In the genomic region with DNA sequence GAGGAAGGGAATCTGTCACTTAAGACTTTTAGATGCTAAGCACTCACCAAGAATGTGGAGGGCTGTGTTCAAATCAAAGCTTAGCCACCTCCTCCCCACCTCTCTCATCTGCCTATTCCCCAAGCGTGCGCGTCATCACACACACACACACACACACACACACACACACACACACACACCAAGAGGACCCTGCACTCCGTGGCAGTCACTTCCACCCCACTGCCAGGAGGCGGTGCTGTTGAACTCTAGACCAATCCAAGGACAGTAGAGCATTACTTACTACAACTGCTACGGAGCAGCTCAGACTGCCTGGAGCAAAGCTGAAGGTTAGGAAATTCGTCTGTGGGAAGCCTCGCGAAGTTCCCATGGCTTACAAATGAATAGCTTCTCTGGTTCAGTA, we compare ENCODE assay signal across 8 mouse cellular contexts. TPM values are rescaled to one million over a fixed set of nuclear protein-coding genes. Genes with fewer than 3 reads are reported as not detected.
DNase-seq lines count a peak whose midpoint lies in the region; ATAC-seq and TF ChIP-seq lines count a peak whose summit lies in the region.

No protein-coding gene starts in this region.

- H3K4me1 ChIP-seq in brown adipose tissue, adult 24 weeks (ENCODE audit: control insufficient read depth, insufficient read depth, insufficient read length, low read length): no peaks in the 10 kb centered on the region
- peaks cover 6% of the 10 kb centered on the region for H3K4me1 ChIP-seq in lung, postnatal 0 days (ENCODE audit: insufficient read depth, low read depth, low read length)
- peaks cover 16% of the 10 kb centered on the region for H3K4me1 ChIP-seq in olfactory bulb, adult 2 months (ENCODE audit: control insufficient read depth, insufficient read depth, low read length)
- H3K4me1 ChIP-seq in thymus, adult 2 months (replicated peaks; ENCODE audit: control insufficient read depth, insufficient read depth, low read length): peaks cover 3% of the 10 kb centered on the region

- H3K9me3 ChIP-seq in lung, postnatal 0 days (ENCODE audit: low read length): no peaks in the 10 kb centered on the region

- H3K27ac ChIP-seq in brown adipose tissue, adult 24 weeks (replicated peaks; ENCODE audit: low read depth, low read length): no peak overlapping the region
- peak overlapping the region; percentile 86; the same call in 1 of the 2 replicates for H3K27ac ChIP-seq in lung, postnatal 0 days (ENCODE audit: low read length)
- no peak overlapping the region for H3K27ac ChIP-seq in olfactory bulb, adult 2 months (ENCODE audit: insufficient read depth, low read depth, low read length)
- no peak overlapping the region for H3K27ac ChIP-seq in thymus, adult 2 months (ENCODE audit: control insufficient read depth, insufficient read depth, low read length)

- H3K9ac ChIP-seq in lung, postnatal 0 days (replicated peaks; ENCODE audit: low read depth): no peak overlapping the region

- H3K4me3 ChIP-seq in brown adipose tissue, adult 24 weeks (ENCODE audit: insufficient read depth, low read depth, low read length): peak overlapping the region; percentile 22
- no peak overlapping the region for H3K4me3 ChIP-seq in lung, postnatal 0 days (ENCODE audit: low read depth, low read length)
- no peak overlapping the region for H3K4me3 ChIP-seq in olfactory bulb, adult 2 months (ENCODE audit: insufficient read depth, low read depth, low read length)
- H3K4me3 ChIP-seq in thymus, adult 2 months (ENCODE audit: control insufficient read depth, insufficient read depth, low read length): no peak overlapping the region

- H3K27me3 ChIP-seq in lung, postnatal 0 days (replicated peaks; ENCODE audit: insufficient read depth, low read length): no peaks in the 10 kb centered on the region
- H3K27me3 ChIP-seq in thymus, adult 2 months (ENCODE audit: control insufficient read depth, insufficient read depth, low read length): no peaks in the 10 kb centered on the region; the same call in 1 of the 2 replicates

- H3K4me2 ChIP-seq in lung, postnatal 0 days (replicated peaks; ENCODE audit: low read depth, low read length): peak overlapping the region; percentile 82; the same call in 1 of the 2 replicates

- TF ChIP-seq CTCF in lung, postnatal 0 days (IDR thresholded peaks at IDR 0.05): peak; percentile 99
- TF ChIP-seq CTCF in olfactory bulb, adult 2 months (IDR thresholded peaks at IDR 0.05; ENCODE audit: insufficient read depth, low read depth, low read length): peak; percentile 34; the same call in 1 of the 2 replicates
- no peak for TF ChIP-seq CTCF in thymus, adult 2 months (IDR thresholded peaks at IDR 0.05; ENCODE audit: borderline replicate concordance, control insufficient read depth, extremely low read depth, insufficient read depth, low read length, poor library complexity)

- WGBS in lung, postnatal 0 days: 13% methylated on average over 9 of the region's 9 CpGs
- WGBS in olfactory bulb, adult 2 months: 7% methylated on average over 9 of the region's 9 CpGs
- WGBS in thymus, adult 2 months: 4% methylated on average over 9 of the region's 9 CpGs

- ATAC-seq in lung, postnatal 0 days: peak; percentile 72

- no peak for TF ChIP-seq POLR2A in olfactory bulb, adult 2 months (IDR thresholded peaks at IDR 0.05; ENCODE audit: insufficient read depth, low read depth, low read length)
- TF ChIP-seq POLR2A in thymus, adult 2 months (IDR thresholded peaks at IDR 0.05; ENCODE audit: control insufficient read depth, extremely low read depth, insufficient read depth, low read length, poor library complexity): no peak

- TF ChIP-seq EP300 in lung, postnatal 0 days (IDR thresholded peaks at IDR 0.05): no peak

- no peaks in the 10 kb centered on the region for H3K36me3 ChIP-seq in lung, postnatal 0 days (ENCODE audit: insufficient read depth, low read length)
- no peaks in the 10 kb centered on the region for H3K36me3 ChIP-seq in thymus, adult 2 months (ENCODE audit: control insufficient read depth, insufficient read depth, low read length)

- peak; percentile 93 for DNase-seq in 416B (ENCODE audit: low read depth)
- DNase-seq in forelimb bud, embryonic 11.5 days (ENCODE audit: low read depth, low spot score): peak; percentile 55
- peak; percentile 91 for DNase-seq in heart, postnatal 4 days
- DNase-seq in layer of hippocampus, postnatal 10 days (ENCODE audit: low spot score in 2 of 2): peak; percentile 79 to 82
- DNase-seq in lung, postnatal 0 days (ENCODE audit: low spot score): peak; percentile 95
- DNase-seq in thymus, adult 2 months: peak; percentile 73

RNA-seq across cellular contexts. Expression of gene Thbd, which starts 1.2 kb away (rescaled TPM):
- polyA plus RNA-seq in brown adipose tissue, adult 24 weeks (2012; ENCODE audit: insufficient read depth, insufficient read length, missing spikeins): 12.8 and 14.6 TPM in 2 replicates
- total RNA-seq in heart, postnatal 4 days (2021): 10 to 100 TPM; 37.2 to 41.4 TPM
- 1 to 10 TPM; 4.2 to 6.6 TPM for total RNA-seq in layer of hippocampus, postnatal 10 days (2021)
- polyA plus RNA-seq in lung, postnatal 0 days (2015; fragmentation: Nextera tagmentation; extraction: Ambion mirVana): 227 and 232 TPM in 2 replicates
- not detected in 2 replicates for polyA plus RNA-seq in olfactory bulb, adult 2 months (2012; ENCODE audit: insufficient read depth, insufficient read length, low replicate concordance, missing spikeins)
- 9.2 and 13.1 TPM in 2 replicates for polyA plus RNA-seq in thymus, adult 2 months (2012; rRNA removed)

RNA-seq across cellular contexts. Expression of gene Sstr4, which starts 14.0 kb away (rescaled TPM):
- not detected in 2 replicates for polyA plus RNA-seq in brown adipose tissue, adult 24 weeks (2012; ENCODE audit: insufficient read depth, insufficient read length, missing spikeins)
- under 1 TPM; 0.79 to 0.81 TPM for total RNA-seq in heart, postnatal 4 days (2021)
- 10 to 100 TPM; 44.5 to 52.2 TPM for total RNA-seq in layer of hippocampus, postnatal 10 days (2021)
- 0.56 and 0.77 TPM in 2 replicates for polyA plus RNA-seq in lung, postnatal 0 days (2015; fragmentation: Nextera tagmentation; extraction: Ambion mirVana)
- not detected in 2 replicates for polyA plus RNA-seq in olfactory bulb, adult 2 months (2012; ENCODE audit: insufficient read depth, insufficient read length, low replicate concordance, missing spikeins)
- 0.26 and 0.34 TPM in 2 replicates for polyA plus RNA-seq in thymus, adult 2 months (2012; rRNA removed)

RNA-seq across cellular contexts. Expression of gene Cd93, which starts 34.2 kb away (rescaled TPM):
- 10.7 and 17.0 TPM in 2 replicates for polyA plus RNA-seq in brown adipose tissue, adult 24 weeks (2012; ENCODE audit: insufficient read depth, insufficient read length, missing spikeins)
- 100 to 1,000 TPM; 160 to 168 TPM for total RNA-seq in heart, postnatal 4 days (2021)
- total RNA-seq in layer of hippocampus, postnatal 10 days (2021): 10 to 100 TPM; 21.4 to 21.9 TPM
- 55.9 and 59.7 TPM in 2 replicates for polyA plus RNA-seq in lung, postnatal 0 days (2015; fragmentation: Nextera tagmentation; extraction: Ambion mirVana)
- polyA plus RNA-seq in olfactory bulb, adult 2 months (2012; ENCODE audit: insufficient read depth, insufficient read length, low replicate concordance, missing spikeins): not detected in 2 replicates
- 3.3 and 3.6 TPM in 2 replicates for polyA plus RNA-seq in thymus, adult 2 months (2012; rRNA removed)

Comparison
In these comparisons a context has a peak if more than half of its experiments do, and no peak if none do; other contexts are left out.
1. RNA of gene Thbd, which starts 1.2 kb away (polyA plus RNA-seq): 227 to 232 TPM in lung, postnatal 0 days; 12.8 to 14.6 TPM in brown adipose tissue, adult 24 weeks, 9.2 to 13.1 TPM in thymus, adult 2 months and not detected in olfactory bulb, adult 2 months; every median in the first group is over 10 times any median in the second.
2. Peak in every context shown above with its lines, with median percentiles within 50 percentile points of each other: DNase-seq.